Mouse (Mus musculus): ENCODE data around the gene Sel1l2. TPM values are rescaled to one million over a fixed set of nuclear protein-coding genes. Genes with fewer than 3 reads are reported as not detected.
"Not testable (repeated sequence)": the region's sequence is repeated elsewhere in the genome, so short reads cannot be mapped to it uniquely, and the experiment has no call there.

Sel1l2 gene
- polyA plus RNA-seq, 1 experiment from 2014 or later = not detected

- no peaks in the 10 kb centered on the region for H3K4me1 ChIP-seq (replicated peaks)
- no peak overlapping the region for H3K9ac ChIP-seq
- no peak overlapping the region for H3K4me2 ChIP-seq
- H3K4me3 ChIP-seq (replicated peaks) = no peak overlapping the region
- no peaks in the 10 kb centered on the region for H3K9me3 ChIP-seq (replicated peaks)
- no peaks in the 10 kb centered on the region for H3K27me3 ChIP-seq
- H3K27ac ChIP-seq (replicated peaks) = no peak overlapping the region
- no peak for ATAC-seq (ENCODE audit: insufficient read depth)
- H3K36me3 ChIP-seq (replicated peaks) = no peaks in the 10 kb centered on the region
- 68% methylated on average over 4 of the region's 4 CpGs for WGBS (ENCODE audit: insufficient replicate concordance)
Measured at GRCm38 (mm10) chr2:140214519-140215027, 174.9 kb downstream of the Sel1l2 start.

- H3K36me3 ChIP-seq (replicated peaks) = 0 out of 2 replicates have a peak, but pooled peaks cover 6% of the 10 kb centered on the region
- H3K27ac ChIP-seq (replicated peaks) = no peak overlapping the region
- H3K27me3 ChIP-seq = no peaks in the 10 kb centered on the region
- H3K4me1 ChIP-seq (replicated peaks) = no peaks in the 10 kb centered on the region; the same call in 1 of the 2 replicates
- no peak overlapping the region for H3K4me2 ChIP-seq
- 82% methylated on average over 7 of the region's 7 CpGs for WGBS (ENCODE audit: insufficient replicate concordance)
- no peak overlapping the region for H3K4me3 ChIP-seq (replicated peaks)
- no peak overlapping the region for H3K9ac ChIP-seq
- no peak for ATAC-seq (ENCODE audit: insufficient read depth)
- no peaks in the 10 kb centered on the region for H3K9me3 ChIP-seq (replicated peaks)
Measured at GRCm38 (mm10) chr2:140203756-140204155, 185.8 kb downstream of the Sel1l2 start.

- Histone ChIP-seq H3K36me3 (replicated peaks) (0 out of 2 replicates have a peak, but pooled peaks cover 6% of the 10 kb centered on the region), H3K4me3 (replicated peaks) (no peak overlapping the region), H3K9me3 (replicated peaks) (no peaks in the 10 kb centered on the region), H3K9ac (no peak overlapping the region), H3K27ac (replicated peaks) (no peak overlapping the region), H3K27me3 (no peaks in the 10 kb centered on the region), H3K4me1 (replicated peaks) (no peaks in the 10 kb centered on the region; the same call in 1 of the 2 replicates), H3K4me2 (no peak overlapping the region)
- ATAC-seq (ENCODE audit: insufficient read depth) = no peak
- WGBS (ENCODE audit: insufficient replicate concordance) = 36% methylated on average over 5 of the region's 5 CpGs
Measured at GRCm38 (mm10) chr2:140202573-140202972, 186.9 kb downstream of the Sel1l2 start.

GRCm38 (mm10) chr2:140200713-140201112 lies 188.8 kb downstream of the Sel1l2 start:
- no peak overlapping the region for H3K4me2 ChIP-seq
- ATAC-seq (ENCODE audit: insufficient read depth) = no peak
- no peak overlapping the region for H3K27ac ChIP-seq (replicated peaks)
- no peak overlapping the region for H3K4me3 ChIP-seq (replicated peaks)
- H3K9me3 ChIP-seq (replicated peaks) = no peaks in the 10 kb centered on the region
- H3K36me3 ChIP-seq (replicated peaks) = 0 out of 2 replicates have a peak, but pooled peaks cover 6% of the 10 kb centered on the region
- H3K9ac ChIP-seq = no peak overlapping the region
- WGBS (ENCODE audit: insufficient replicate concordance) = 69% methylated on average over 2 of the region's 2 CpGs
- no peaks in the 10 kb centered on the region; the same call in 1 of the 2 replicates for H3K4me1 ChIP-seq (replicated peaks)
- H3K27me3 ChIP-seq = no peaks in the 10 kb centered on the region

GRCm38 (mm10) chr2:140185685-140186210 lies 203.8 kb downstream of the Sel1l2 start:
- not testable (repeated sequence) for ATAC-seq (ENCODE audit: insufficient read depth); H3K4me2 ChIP-seq; H3K4me1 ChIP-seq (replicated peaks); H3K9me3 ChIP-seq (replicated peaks); H3K4me3 ChIP-seq (replicated peaks); H3K9ac ChIP-seq; H3K27me3 ChIP-seq; H3K27ac ChIP-seq (replicated peaks); H3K36me3 ChIP-seq (replicated peaks)
- whole genome bisulfite sequencing (ENCODE audit: insufficient replicate concordance) = 67% methylated on average over 3 of the region's 3 CpGs

Other genes with a start within 250 kb of the Sel1l2 start
- gene Gm17374, start 237.7 kb downstream of the Sel1l2 start, polyA plus RNA-seq (2015; fragmentation: Nextera tagmentation; extraction: Ambion mirVana) = not detected in 2 replicates
- gene Esf1, start 219.1 kb downstream of the Sel1l2 start, polyA plus RNA-seq (2015; fragmentation: Nextera tagmentation; extraction: Ambion mirVana) = 7.9 and 9.2 TPM in 2 replicates
- 6.2 and 8.3 TPM in 2 replicates for gene Ndufaf5, start 219.1 kb downstream of the Sel1l2 start, polyA plus RNA-seq (2015; fragmentation: Nextera tagmentation; extraction: Ambion mirVana)
- gene Macrod2, start 5.6 kb upstream of the Sel1l2 start, polyA plus RNA-seq (2015; fragmentation: Nextera tagmentation; extraction: Ambion mirVana) = 6.9 and 7.2 TPM in 2 replicates

Data from liver, embryonic 15.5 days (tissue).